Mouse (Mus musculus) liver, embryonic 14.5 days (tissue): ENCODE data around the gene Faap20.

Experiments
- CTCF ChIP-seq: IDR thresholded peaks from 2 replicates; pipeline ENCODE4 v1.5.1; 2016; ENCODE audit warnings: antibody characterized with exemption, low read depth, control low read depth
- EP300 ChIP-seq: IDR thresholded peaks from 2 replicates; pipeline ENCODE4 v1.6.1; 2016; ENCODE audit warnings: antibody characterized with exemption, low read depth

GRCm38 (mm10) chr4:155274851-155275250 is 25.2 kb downstream of the Faap20 start:
- TF ChIP-seq CTCF (no peak), EP300 (no peak)
